Mouse (Mus musculus) heart, adult 2 months (tissue): ENCODE results near the gene Pbld2. TPM values are rescaled to one million over a fixed set of nuclear protein-coding genes. Genes with fewer than 3 reads are reported as not detected.
A peak's percentile ranks its signal among the peaks of the same experiment; 100 is the strongest.

Experiments
- DNase-seq, 2 experiments: peaks; one replicate each; pipeline ENCODE4 v3.0.0; 2021
- H3K27ac ChIP-seq: fragments of 200-600 bp; 2 replicates; pipeline ENCODE4 v1.8.1; 2022
- H3K27me3 ChIP-seq: fragments of 200-500 bp; 2 replicates; pipeline ENCODE4 v1.6.1; 2012; ENCODE audit warnings: mild to moderate bottlenecking, low read length, inconsistent platforms, mixed read lengths; ENCODE audit not compliant: control insufficient read depth, insufficient read depth
- H3K36me3 ChIP-seq: fragments of 200-500 bp; 2 replicates; pipeline ENCODE4 v1.6.1; 2012; ENCODE audit warnings: low read length, inconsistent platforms; ENCODE audit not compliant: control insufficient read depth, insufficient read depth
- H3K4me1 ChIP-seq: fragments of 200-500 bp; 2 replicates; pipeline ENCODE4 v1.6.1; 2011; ENCODE audit warnings: low read length; ENCODE audit not compliant: control insufficient read depth, insufficient read depth
- H3K4me3 ChIP-seq: fragments of 200-600 bp; 2 replicates; pipeline ENCODE4 v1.8.1; 2022
- H3K79me2 ChIP-seq: fragments of 200-500 bp; replicated peaks from 2 replicates; pipeline ENCODE4 v1.6.1; 2012; ENCODE audit warnings: mild to moderate bottlenecking, inconsistent platforms, low read length, moderate library complexity, mixed read lengths; ENCODE audit not compliant: control insufficient read depth, insufficient read depth
- H3K9ac ChIP-seq: fragments of 200-500 bp; 2 replicates; pipeline ENCODE4 v1.6.1; 2012; ENCODE audit warnings: low read depth, mild to moderate bottlenecking, control low read depth, inconsistent platforms, low read length, mixed read lengths
- CTCF ChIP-seq: fragments of 200-600 bp; IDR thresholded peaks from 2 replicates; pipeline ENCODE4 v1.8.1; 2022; ENCODE audit warnings: antibody characterized with exemption, mild to moderate bottlenecking, moderate library complexity
- EP300 ChIP-seq: fragments of 200-500 bp; IDR thresholded peaks from 2 replicates; pipeline ENCODE4 v1.6.1; 2011; ENCODE audit warnings: low read depth, low read length, control low read depth; ENCODE audit not compliant: insufficient read depth
- POLR2A ChIP-seq: fragments of 200-500 bp; IDR thresholded peaks from 2 replicates; pipeline ENCODE4 v1.6.1; 2011; ENCODE audit warnings: mild to moderate bottlenecking, low read depth, low read length, control low read depth; ENCODE audit not compliant: insufficient read depth
- WGBS: fragments of 180-500 bp; shearing (Covaris S2); methylation state at CpG from one replicate; pipeline ENCODE4 v1.1.7; 2018; 5-methylcytosine and 5-hydroxymethylcytosine counted together
- intact Hi-C: fragments of 180-260 bp; cut with DNase I; formaldehyde crosslinking; loops from one replicate; pipeline ENCODE4 v1.15.1; 2025
- polyA plus RNA-seq: library from polyadenylated mRNA; depleted of rRNA; stranded (reverse); fragments of >200 nt; gene quantifications from 2 replicates; pipeline ENCODE4 v1.2.3, GENCODE M21; 2012
- total RNA-seq, 2 experiments: library from RNA; stranded (reverse); gene quantifications; 2 replicates each; pipeline ENCODE4 v1.2.3; 2021

Pbld2 gene
- total and polyA plus RNA-seq, 3 experiments: 0.98 to 9.9 (median 7.6) TPM

- no peak overlapping the region for H3K4me3 ChIP-seq
- DNase-seq: no peak
- H3K4me1 ChIP-seq: no peaks in the 10 kb centered on the region
- no peaks in the 10 kb centered on the region for H3K36me3 ChIP-seq
- H3K9ac ChIP-seq: no peak overlapping the region
- WGBS: 75% methylated on average over 3 of the region's 3 CpGs
- intact Hi-C loops: no loop called here
- H3K27ac ChIP-seq: no peak overlapping the region
- no peak for TF ChIP-seq EP300
- TF ChIP-seq POLR2A: no peak
- TF ChIP-seq CTCF: no peak
- H3K79me2 ChIP-seq: no peaks in the 10 kb centered on the region
- no peaks in the 10 kb centered on the region for H3K27me3 ChIP-seq
These were observed 8.8 kb downstream of the Pbld2 start for GRCm38 (mm10) chr10:63032956-63033355.

GRCm38 (mm10) chr10:63038571-63039320 is 14.6 kb downstream of the Pbld2 start:
- WGBS: 82% methylated on average over 14 of the region's 14 CpGs
- H3K9ac ChIP-seq: no peak overlapping the region
- H3K79me2 ChIP-seq: no peaks in the 10 kb centered on the region
- TF ChIP-seq CTCF (no peak), EP300 (no peak), POLR2A (no peak)
- intact Hi-C loops: no loop called here
- H3K27me3 ChIP-seq: no peaks in the 10 kb centered on the region
- no peak for DNase-seq
- no peaks in the 10 kb centered on the region for H3K4me1 ChIP-seq
- no peak overlapping the region for H3K27ac ChIP-seq
- no peak overlapping the region for H3K4me3 ChIP-seq
- no peaks in the 10 kb centered on the region for H3K36me3 ChIP-seq

GRCm38 (mm10) chr10:63039867-63040628 is 15.9 kb downstream of the Pbld2 start:
- intact Hi-C loops: no loop called here
- TF ChIP-seq CTCF (no peak), EP300 (no peak), POLR2A (no peak)

GRCm38 (mm10) chr10:63043154-63043553 is 19.0 kb downstream of the Pbld2 start:
- Histone ChIP-seq H3K36me3 (no peaks in the 10 kb centered on the region), H3K27ac (no peak overlapping the region), H3K4me3 (no peak overlapping the region), H3K4me1 (no peaks in the 10 kb centered on the region), H3K27me3 (no peaks in the 10 kb centered on the region), H3K9ac (no peak overlapping the region), H3K79me2 (no peaks in the 10 kb centered on the region)
- intact Hi-C loops: loop anchor here (1.0 kb wide), 1 partner anchor 23 kb away; no protein-coding TSS in a partner anchor
- 55% methylated on average over 3 of the region's 3 CpGs for WGBS
- peak; percentile 68 for TF ChIP-seq CTCF
- TF ChIP-seq POLR2A: no peak
- no peak for DNase-seq

More at GRCm38 (mm10) chr10:63039867-63040628, 15.9 kb downstream of the Pbld2 start:
- no peak for DNase-seq
- H3K9ac ChIP-seq: no peak overlapping the region
- no peak overlapping the region for H3K4me3 ChIP-seq
- no peaks in the 10 kb centered on the region for H3K27me3 ChIP-seq
- H3K4me1 ChIP-seq: no peaks in the 10 kb centered on the region
- no peaks in the 10 kb centered on the region for H3K36me3 ChIP-seq
- no peak overlapping the region for H3K27ac ChIP-seq
- WGBS: 49% methylated on average over 5 of the region's 5 CpGs
- no peaks in the 10 kb centered on the region for H3K79me2 ChIP-seq

GRCm38 (mm10) chr10:63047751-63048150 is 23.6 kb downstream of the Pbld2 start:
- Histone ChIP-seq H3K9ac (no peak overlapping the region), H3K36me3 (no peaks in the 10 kb centered on the region), H3K4me3 (no peak overlapping the region), H3K79me2 (no peaks in the 10 kb centered on the region), H3K27me3 (no peaks in the 10 kb centered on the region), H3K27ac (no peak overlapping the region), H3K4me1 (no peaks in the 10 kb centered on the region)
- 85% methylated on average over 8 of the region's 8 CpGs for WGBS
- DNase-seq: no peak
- TF ChIP-seq EP300: no peak
- no peak for TF ChIP-seq CTCF
- no peak for TF ChIP-seq POLR2A
- intact Hi-C loops: no loop called here

- no peak for TF ChIP-seq EP300
- no peak for TF ChIP-seq CTCF
- no peak for TF ChIP-seq POLR2A
- Histone ChIP-seq H3K9ac (no peak overlapping the region), H3K27me3 (no peaks in the 10 kb centered on the region), H3K36me3 (no peaks in the 10 kb centered on the region), H3K27ac (peak overlapping the region; percentile 64), H3K4me3 (no peak overlapping the region), H3K79me2 (no peaks in the 10 kb centered on the region), H3K4me1 (no peaks in the 10 kb centered on the region)
- intact Hi-C loops: no loop called here
- peak in 1 of 2 experiments; percentile 12 for DNase-seq
- 64% methylated on average over 2 of the region's 2 CpGs for WGBS
These were observed 25.0 kb downstream of the Pbld2 start for GRCm38 (mm10) chr10:63049106-63049505.
